Mouse (Mus musculus) hematopoietic stem cell, adult 5-6 weeks (primary cell): Measurements from ENCODE around the gene Nrip2. TPM values are rescaled to one million over a fixed set of nuclear protein-coding genes. Genes with fewer than 3 reads are reported as not detected.

Experiments
- ATAC-seq, 2 experiments: fragments of 125-278 bp in 1 of 2; replicated peaks in 1 of 2; 2 replicates each; pipeline ENCODE4 v1.8.0; 2016 to 2017; ENCODE audit warnings: inconsistent platforms in 2 of 2, mild to moderate bottlenecking in 2 of 2, moderate number of reproducible peaks in 2 of 2, low read depth in 1 of 2, moderate TSS enrichment in 1 of 2; ENCODE audit not compliant: low FRiP score in 2 of 2, poor library complexity in 2 of 2, severe bottlenecking in 2 of 2, insufficient read depth in 1 of 2, low TSS enrichment in 1 of 2
- total RNA-seq: library from RNA; stranded (forward); fragments of 172-1452, 232-1000 nt; gene quantifications from 2 replicates; pipeline ENCODE4 v1.2.3, GENCODE M21; 2017

The Nrip2 gene
- total RNA-seq, 1 experiment from 2014 or later = not detected

DNA sequence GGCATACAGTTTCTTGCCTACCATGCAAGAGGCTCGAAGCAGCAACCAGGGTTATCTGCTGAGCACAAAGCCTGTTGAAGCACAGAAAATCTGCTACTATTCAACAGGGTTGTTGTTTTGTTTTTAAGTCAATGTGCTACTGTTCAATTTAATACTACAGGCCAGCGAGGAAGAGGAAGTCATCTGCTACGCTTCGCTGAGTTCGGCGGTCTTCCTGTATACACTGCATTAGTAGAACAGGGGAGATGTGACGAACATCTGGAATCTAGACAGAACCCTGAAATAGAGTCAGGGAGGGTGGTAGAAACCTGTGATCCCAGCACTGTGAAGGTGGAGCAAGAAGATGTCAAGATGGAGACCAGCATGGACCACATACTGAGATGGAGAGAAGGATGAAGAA is 15.3 kb upstream of the Nrip2 start:
- 0 out of 4 replicates have a peak, but pooled peaks of 1 of the 2 experiments have one; percentile 41 for ATAC-seq

DNA sequence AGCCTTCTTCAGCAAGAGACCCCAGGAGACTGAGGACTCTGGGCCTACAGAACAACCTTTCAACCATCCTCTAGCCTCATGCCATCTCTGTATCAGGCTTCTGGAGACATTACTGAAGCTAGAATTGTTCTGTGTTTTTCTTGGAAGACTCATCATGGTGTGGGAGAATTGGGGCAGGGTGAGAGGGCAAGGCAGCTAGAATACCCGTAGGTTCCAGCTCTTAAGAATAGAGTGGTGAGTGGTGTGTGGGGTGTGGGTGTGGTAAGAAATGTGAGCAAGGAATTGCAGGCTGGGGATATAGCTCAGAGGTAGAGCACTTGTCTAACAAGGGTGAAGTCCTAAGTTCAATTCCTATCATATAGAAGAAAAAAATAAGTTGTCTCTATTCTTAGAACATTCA is 14.1 kb upstream of the Nrip2 start:
- ATAC-seq = no peak

DNA sequence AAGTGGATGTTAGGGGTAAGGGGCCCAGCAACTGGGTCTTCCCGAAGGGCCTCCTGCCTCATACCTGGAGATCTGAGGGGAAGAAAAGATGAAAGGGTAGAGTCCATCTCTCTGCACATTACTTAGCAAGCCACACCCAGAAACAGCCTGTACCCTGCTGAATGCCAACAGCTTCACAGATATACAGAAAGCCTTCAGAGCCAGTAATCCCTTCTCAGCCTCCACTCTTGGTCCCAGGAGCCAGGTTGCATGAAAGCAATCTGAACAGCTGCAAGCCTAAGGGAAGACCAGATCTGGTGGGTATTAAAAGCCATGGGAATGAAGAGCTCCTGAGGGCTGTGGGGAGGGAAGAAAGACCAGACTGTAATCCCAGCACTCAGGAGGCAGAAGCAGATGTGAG is 9.9 kb upstream of the Nrip2 start:
- ATAC-seq = no peak

DNA sequence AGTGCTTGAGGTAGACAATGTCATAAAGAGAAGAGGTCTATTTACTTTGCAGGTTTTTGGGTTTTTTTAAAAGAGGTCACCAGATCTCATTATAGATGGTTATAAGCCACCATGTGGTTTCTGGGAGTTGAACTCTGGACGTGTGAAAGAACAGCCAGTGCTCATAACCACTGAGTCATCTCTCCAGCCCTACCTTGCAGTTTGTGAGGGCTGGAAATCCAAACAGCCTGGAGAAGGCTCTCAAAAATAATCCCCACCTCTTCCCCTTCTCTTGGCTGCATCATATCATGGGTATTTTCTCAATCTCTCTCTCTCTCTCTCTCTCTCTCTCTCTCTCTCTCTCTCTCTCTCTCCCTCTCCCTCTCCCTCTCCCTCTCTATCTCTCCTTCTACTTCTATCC is 8.4 kb upstream of the Nrip2 start:
- no peak for ATAC-seq

DNA sequence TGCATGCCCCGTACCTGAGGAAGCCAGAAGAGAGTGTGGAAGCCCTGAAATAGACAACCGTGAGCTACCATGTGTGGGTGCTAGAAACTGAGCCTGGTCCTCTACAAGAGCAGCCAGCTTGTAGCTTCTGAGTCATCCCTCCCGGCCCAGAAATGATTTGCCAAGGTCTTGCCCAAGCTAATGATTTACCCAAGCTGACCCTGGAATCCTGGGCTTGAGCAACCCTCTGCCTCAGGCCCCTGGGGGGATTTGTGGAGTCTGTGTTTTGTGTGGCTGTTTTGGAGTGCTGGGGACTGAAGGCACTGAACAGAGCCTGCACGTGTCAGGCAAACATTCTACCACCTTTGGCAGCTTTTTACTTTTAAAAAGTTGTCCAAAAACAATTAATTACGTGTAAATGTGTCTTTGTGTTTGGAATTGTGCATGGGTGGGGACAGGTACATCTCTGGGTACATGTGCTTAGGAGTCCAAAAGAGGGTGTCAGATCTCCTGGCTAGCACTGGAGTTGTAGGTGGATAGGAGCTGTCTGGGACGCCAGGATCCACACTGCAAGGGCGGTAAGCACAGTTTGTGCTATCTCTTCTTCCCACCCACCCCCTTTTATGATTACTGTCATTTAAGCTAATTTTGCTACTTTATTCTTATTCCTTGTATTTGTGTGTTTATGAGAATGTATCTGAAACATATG is 1.4 kb upstream of the Nrip2 start:
- ATAC-seq = no peak

DNA sequence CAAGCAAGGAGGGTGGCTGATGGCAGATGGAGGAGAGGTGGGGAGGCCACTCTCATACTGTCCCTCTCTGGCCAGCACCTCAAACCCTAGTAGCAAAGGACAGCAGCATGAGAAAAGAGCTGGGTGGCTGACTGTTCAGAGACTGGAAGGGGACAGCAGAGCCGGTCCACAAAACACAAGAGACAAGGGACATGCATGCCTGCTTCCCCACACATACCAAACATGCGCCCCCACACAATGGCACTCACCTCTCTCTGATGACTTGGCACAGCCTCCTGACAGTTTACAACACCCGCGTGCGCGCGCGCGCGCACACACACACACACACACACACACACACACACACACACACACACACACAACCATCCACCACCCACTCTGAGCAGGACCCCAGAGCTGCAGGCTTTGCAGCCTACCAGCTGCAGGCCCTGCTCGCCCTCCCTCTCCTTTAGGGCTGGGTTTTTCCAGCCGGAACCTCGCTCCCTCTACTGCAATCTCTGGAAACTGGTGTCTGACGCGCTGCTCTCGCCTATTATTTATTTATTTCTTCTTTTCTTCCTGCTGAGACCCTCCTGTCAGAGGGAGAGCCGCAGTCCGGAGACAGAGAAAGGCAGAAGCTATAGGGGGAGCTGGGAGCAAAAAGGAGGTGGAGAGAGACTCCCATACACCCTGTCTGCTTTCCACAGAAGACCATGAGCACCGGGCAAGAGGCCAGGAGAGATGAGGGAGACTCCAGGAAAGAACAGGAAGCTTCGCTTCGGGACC is 507 bp downstream of the Nrip2 start:
- ATAC-seq = no peak

DNA sequence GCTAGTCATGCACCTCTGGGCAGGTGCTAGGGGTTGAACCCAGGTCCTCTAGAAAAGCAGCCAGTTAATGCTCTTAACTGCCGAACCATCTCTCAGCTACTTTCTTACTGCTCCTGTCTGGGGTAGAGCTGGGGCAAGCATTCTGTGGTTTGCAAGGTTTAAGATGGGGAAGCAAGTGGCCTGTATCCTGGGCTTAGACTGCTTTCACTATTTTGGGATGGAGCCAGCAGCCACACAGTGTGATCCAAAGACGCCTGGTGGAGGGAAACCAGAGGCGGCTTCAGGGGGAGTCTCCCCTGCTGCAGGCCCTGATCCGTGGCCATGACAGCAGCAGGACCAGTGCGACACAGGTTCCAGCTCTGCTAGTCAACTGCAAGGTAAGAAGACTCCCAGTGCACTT is 5.6 kb downstream of the Nrip2 start:
- ATAC-seq = peak; percentile 79 to 81

DNA sequence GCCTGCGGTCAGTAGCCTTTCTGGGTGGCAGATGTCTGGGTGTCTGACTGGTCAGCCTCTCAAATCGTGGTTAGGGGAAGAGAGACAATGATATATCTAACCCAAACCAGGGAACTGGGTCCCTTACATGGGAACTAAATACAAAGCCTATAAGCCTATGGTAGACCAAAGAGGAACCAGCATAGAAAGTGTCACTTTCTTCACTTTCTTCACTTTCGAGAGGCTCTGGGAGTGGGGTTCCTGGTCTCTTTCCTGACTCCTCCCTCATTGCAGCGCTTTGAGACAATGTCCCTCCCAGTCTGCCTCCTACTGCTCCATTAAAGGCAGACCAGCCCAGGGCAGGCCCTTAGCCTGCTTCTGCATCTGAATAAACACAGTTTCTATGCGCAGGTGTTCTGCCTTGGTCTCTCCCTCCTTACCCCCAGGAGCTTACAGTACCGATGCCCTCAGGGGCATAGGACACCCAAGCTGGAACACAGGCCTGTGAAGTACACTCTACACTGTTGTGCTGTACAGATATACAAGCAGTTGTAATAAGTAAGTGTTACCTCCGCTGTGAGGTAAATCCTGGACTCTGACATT is 9.5 kb downstream of the Nrip2 start:
- no peak for ATAC-seq

DNA sequence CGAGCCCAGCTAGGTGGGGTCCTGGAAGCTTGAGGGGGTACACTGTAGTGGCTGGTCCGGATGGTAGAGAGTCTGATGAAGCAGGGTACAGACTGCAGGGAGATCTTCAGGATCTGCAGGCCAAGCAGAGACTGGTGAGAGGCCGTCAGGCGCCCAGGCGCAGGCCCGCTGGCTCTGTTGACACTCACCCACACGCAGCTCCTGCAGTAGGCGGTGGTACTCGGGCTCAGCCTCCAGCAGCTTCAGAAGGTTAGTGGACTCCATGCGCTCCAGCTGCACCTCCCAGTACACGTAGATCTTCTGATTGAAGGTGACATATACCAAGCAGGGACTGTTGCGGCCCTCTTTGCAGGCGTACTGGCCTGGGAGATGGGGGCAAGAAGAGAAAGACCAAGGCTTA is 11.2 kb downstream of the Nrip2 start:
- ATAC-seq = no peak

DNA sequence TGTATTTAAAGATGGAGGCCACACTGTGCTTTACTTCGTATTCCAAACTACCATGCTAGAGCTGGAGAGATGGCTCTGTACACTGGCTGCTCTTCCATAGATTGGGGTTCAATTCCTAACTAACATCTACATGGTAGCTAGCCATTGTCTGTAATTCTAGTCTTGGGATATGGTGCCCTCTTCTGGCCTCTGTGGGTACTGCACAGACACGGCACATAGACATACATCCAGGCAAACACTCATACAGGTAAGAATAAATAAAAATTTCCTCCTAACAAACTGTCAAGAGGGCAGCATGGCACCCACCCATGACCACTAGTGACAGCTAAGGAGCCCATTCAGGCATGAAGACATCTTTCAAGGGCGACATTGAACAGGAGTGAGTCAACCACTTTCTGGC is 12.0 kb downstream of the Nrip2 start:
- peak; percentile 60 to 84; a peak in 3 of 4 replicates for ATAC-seq

DNA sequence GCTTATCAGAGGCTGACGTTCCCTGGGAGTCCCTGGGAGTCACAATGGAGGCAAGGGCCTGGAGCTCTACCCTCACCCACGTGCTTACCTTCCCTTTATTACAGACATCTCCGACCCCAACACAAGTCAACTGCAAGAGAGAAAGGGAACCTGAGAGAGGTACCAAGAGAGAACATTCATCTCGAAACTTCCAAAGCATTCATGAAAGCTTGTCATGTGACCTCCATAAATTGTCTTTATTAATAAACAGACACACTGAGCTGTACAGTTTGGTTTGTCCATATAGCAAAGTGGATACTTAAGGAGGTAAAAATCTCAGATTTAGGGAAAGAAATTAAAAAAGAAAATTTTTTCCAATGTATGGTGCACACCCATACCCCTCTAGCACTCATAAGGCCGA is 17.1 kb downstream of the Nrip2 start:
- ATAC-seq = no peak

DNA sequence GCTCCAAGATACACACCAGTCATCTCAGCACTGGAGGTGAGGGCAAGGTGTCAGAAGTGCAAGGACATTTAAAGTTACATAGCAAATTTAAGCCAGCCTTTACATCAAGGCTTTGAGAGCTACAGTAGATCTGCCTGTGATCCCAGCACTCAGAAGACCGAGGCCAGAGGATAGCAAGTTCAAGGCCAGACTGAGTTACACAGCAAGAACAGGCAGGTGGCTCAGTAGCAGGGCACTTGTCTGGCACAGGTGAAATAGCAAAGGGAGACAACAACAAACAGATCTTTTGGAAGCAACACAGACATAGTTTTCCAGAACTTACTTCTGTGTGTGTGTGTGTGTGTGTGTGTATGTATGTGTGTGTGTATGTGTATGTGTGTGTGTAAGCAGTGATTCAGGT is 19.0 kb downstream of the Nrip2 start:
- ATAC-seq = no peak

DNA sequence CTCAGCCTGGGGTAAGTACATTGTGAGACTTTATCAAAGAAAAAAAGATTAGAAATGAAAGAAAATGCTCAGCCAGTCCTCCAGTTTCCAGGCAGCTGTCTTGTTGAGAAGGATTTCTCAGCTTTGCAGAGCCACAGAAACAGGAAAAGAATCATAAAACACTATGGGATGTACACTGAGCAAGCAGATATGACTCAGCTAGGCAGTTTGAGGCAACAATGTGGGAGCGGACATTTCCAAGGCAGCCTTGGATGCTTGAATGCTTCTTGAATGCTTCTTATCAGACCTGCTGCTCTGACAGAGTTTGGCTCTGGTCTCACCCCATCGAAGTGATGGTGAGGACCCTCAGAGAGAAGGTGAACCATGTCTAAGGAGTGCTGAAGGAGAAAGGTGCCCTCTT is 21.9 kb downstream of the Nrip2 start:
- no peak for ATAC-seq

DNA sequence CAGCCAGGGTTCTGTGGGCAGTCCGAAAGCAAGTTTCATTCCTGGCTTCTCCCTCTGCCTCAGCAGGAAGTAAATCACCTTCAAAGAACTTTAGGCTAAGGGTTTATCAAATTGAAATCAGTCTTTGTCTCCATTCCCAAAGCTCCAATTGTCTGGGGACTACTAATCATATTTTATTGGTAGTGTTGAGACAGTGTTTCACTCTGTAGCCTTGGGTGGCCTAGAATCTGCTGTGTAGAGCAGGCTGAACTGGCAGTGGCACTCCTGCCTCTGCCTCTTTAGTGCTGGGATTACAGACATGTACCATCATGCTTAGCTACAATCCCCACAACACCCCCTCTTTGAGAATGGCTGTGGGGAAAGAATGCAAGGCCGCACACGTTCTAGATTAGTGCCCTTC is 22.4 kb downstream of the Nrip2 start:
- ATAC-seq = no peak

DNA sequence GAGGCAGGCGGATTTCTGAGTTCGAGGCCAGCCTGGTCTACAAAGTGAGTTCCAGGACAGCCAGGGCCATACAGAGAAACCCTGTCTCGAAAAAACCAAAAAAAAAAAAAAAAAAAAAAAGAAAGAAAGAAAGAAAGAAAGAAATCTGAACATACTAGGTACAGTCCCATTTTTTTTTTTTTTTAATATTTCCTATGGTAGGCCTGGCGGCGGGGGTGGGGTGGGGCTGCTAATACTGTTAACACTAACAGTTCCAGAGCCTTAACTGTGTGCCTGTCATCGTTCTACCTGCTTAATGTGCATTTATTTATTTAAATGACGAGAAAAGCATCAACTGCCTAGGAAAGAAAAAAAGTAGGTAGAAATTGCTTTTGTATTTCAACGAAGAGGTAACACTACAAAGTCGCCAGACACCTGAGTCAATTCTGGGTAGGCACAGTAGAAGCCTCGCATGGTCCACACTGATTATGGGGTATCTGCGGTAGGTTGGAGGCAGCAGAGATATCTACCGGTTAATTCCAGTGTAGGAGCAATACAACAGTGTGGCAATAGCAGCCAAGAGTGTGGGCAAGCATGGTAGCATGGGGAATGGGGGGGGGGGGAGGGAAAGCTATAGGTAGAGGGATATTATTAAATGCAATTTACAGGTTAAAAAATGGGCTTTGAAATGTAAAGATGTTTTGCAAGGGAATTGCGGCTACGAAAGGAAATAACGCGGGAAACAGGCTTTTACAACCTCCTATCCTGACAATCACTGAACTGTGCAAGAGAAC is 24.6 kb downstream of the Nrip2 start:
- ATAC-seq = no peak

DNA sequence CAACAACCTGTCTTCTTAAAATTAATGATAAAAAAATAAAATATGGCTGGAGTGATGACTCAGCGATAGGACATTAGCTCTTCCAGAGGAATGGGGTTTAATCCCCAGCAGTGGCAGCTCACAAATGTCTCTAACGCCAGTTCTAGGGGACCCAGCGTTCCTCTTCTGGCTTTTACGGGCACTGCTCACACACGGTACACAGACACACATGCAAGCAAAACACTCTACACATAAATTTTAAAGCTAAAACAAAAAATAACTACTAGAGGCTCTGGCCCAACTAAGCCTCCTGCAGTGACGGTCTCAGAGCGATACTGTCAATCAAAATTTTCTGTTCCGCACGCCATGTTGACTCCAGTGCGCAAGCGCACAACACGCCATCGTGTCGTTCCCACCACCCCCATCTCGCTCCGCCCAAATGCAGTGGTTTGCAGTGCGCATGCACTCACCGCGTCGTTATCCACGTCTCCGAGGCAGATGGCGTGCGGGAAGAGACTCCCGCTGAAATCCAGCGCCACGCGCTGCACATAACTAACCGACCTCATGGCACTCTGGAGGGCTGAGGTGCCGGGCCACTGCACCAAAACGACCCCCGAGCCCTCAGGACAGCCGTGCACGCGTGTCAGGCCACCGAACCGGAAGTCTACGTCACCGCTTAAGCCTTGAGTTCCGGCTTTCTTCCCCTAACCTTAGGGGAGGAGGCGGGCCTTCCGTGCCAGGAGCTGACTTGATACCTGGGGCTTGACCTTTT is 25.3 kb downstream of the Nrip2 start, which contains the start of gene Itfg2:
Gene Itfg2 (minus strand): TSS at position 663 of the 751 bp plus-strand sequence.
- peak; percentile 96 to 97 for ATAC-seq

DNA sequence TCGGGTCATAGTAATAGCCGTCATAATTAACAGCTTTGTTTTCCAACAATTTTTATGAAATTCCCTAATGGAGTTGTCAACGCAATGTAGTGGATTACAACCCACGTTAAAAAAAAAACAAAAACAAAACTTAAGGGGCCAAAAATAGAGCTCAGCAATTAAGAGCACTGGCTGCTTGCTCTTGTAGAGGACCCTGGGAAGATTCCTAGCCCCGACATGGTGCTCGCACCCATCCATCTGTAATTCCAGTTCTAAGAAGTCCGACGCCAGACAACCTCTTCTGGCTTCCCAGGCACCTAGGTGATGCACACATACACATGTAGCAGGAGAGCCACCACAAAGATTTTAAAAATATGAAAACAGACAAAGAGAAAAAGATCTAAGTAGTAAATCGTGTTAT is 25.9 kb downstream of the Nrip2 start:
- ATAC-seq = no peak
